Mouse (Mus musculus) ZHBTc4 (cell line): Measurements from ENCODE around the gene Rps13.

Experiments
- DNase-seq: peaks from one replicate; pipeline ENCODE4 v3.0.0-alpha.2; 2011; ENCODE audit warnings: low read depth, low spot score

The Rps13 gene

GRCm38 (mm10) chr7:116292377-116292776 is 41.6 kb downstream of the Rps13 start:
- no peak for DNase-seq

- DNase-seq, result no peak
These were observed 43.4 kb downstream of the Rps13 start for GRCm38 (mm10) chr7:116290559-116290958.

- DNase-seq, result no peak
These were observed 45.0 kb downstream of the Rps13 start for GRCm38 (mm10) chr7:116288996-116289395.

GRCm38 (mm10) chr7:116287959-116288358 is 46.0 kb downstream of the Rps13 start:
- DNase-seq, result no peak

- DNase-seq, result peak; percentile 87
These were observed 47.2 kb downstream of the Rps13 start for GRCm38 (mm10) chr7:116286611-116287355.

GRCm38 (mm10) chr7:116286173-116286572 is 47.8 kb downstream of the Rps13 start:
- peak; percentile 72 for DNase-seq

- no peak for DNase-seq
These were observed 48.8 kb downstream of the Rps13 start for GRCm38 (mm10) chr7:116285216-116285615.

- DNase-seq, result no peak
These were observed 51.2 kb downstream of the Rps13 start for GRCm38 (mm10) chr7:116282755-116283154.
